Mouse (Mus musculus) bone marrow macrophage, adult 2 months (primary cell): ENCODE results near the gene Cldn7.

Experiments
- CTCF ChIP-seq: IDR thresholded peaks from 2 replicates; pipeline ENCODE4 v1.5.1; 2012; ENCODE audit warnings: low read depth, mild to moderate bottlenecking, low read length, moderate library complexity
- POLR2A ChIP-seq: IDR thresholded peaks from 2 replicates; pipeline ENCODE4 v1.6.1; 2012; ENCODE audit warnings: mild to moderate bottlenecking, low read depth, low read length, borderline replicate concordance

DNA sequence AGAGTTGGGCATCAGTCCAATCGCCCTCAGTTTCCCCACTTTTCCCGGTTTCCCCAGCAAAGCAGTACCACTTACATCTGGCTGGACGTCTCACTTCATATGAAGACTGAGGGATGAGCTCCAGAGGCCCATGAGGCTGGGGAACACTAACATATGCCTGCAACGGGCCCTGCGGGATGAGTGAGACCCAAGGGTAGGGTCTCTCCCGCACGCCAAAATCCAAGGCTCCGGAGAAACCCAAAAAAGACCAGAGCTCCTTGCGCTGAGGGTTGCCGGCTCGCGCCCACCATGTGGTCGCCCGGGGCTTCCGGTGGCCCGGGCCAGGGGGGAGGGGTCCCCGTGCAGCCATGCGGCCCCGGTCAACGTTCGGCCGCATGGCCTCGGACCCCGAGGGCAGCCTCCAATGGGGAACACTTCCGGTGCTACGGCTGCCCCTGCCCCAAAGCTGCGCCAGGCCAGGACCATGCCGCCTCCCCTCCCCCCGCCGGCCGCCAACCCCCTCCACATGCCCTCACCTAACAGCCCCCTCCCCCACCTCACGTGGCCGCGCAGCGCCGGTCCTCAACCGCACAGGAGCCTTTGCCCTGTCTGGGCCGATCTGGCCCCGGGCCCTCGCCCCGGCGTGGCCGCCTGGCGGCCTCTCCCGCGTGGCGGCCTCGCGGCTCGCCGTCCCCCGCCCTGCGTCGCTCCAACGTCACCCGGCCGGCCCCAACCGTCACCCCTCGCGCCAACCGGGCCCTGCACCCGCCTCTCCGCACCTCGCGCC lies 44.1 kb upstream of the Cldn7 start:
- TF ChIP-seq CTCF: no peak
- TF ChIP-seq POLR2A: no peak
